Mouse (Mus musculus): ENCODE data around the gene Hcar2.

GRCm38 (mm10) chr5:123907631-123907977 lies 42.3 kb upstream of the Hcar2 start:
- TF ChIP-seq CTCF (IDR thresholded peaks at IDR 0.05; ENCODE audit: control insufficient read depth, insufficient read depth, insufficient read length) (no peak), MYOG (IDR thresholded peaks at IDR 0.05; ENCODE audit: control insufficient read depth, extremely low read depth, insufficient read length) (no peak), MAX (IDR thresholded peaks at IDR 0.05) (no peak), USF1 (IDR thresholded peaks at IDR 0.05; ENCODE audit: low read depth) (no peak), CEBPB (IDR thresholded peaks at IDR 0.05; ENCODE audit: low read depth) (no peak), FOSL1 (IDR thresholded peaks at IDR 0.05; ENCODE audit: insufficient read depth, low read length, poor library complexity, severe bottlenecking) (no peak)
